Comparison of ENCODE assay signal across 21 mouse cellular contexts in genomic region chrX:36928791-36929190, GRCm38 (mm10).
"Had no signal": no experiment of that assay in that cellular context is flagged by ENCODE, and none has a peak within 500 bp of the region (broad histone marks: within the 10 kb centered on the region; RNA-seq: fewer than 3 reads in every experiment).

No protein-coding gene starts in this region.

- DNase-seq: gastrocnemius, postnatal 36 days; heart, postnatal 36 days; kidney, adult 18-20 months; kidney, adult 8-10 months; kidney, postnatal 25 days; kidney, postnatal 4 days; liver; liver, embryonic 13.5 days; liver, postnatal 0 days had no signal

- H3K4me3 ChIP-seq: heart, adult 2 months; heart, embryonic 13.5 days; heart, embryonic 15.5 days; hindbrain, embryonic 10.5 days; hindbrain, embryonic 12.5 days; intestine, embryonic 15.5 days; left cerebral cortex, adult 2 months; limb, embryonic 10.5 days; limb, embryonic 12.5 days; liver, embryonic 13.5 days; liver, embryonic 15.5 days had no signal

- H3K27ac ChIP-seq: heart, adult 2 months; heart, embryonic 13.5 days; heart, embryonic 15.5 days; hindbrain, embryonic 10.5 days; hindbrain, embryonic 12.5 days; hindbrain, embryonic 14.5 days; intestine, embryonic 15.5 days; kidney, postnatal 0 days; left cerebral cortex, adult 2 months; limb, embryonic 10.5 days; limb, embryonic 12.5 days; liver, embryonic 13.5 days; liver, embryonic 15.5 days had no signal
